Mouse (Mus musculus): ENCODE data around the gene Tph1. TPM values are rescaled to one million over a fixed set of nuclear protein-coding genes. Genes with fewer than 3 reads are reported as not detected.

Tph1 gene
- polyA plus RNA-seq (2014; fragmentation: Nextera tagmentation; extraction: Ambion mirVana), result 0.40 TPM in 1 of 2 replicates, not detected in the other

DNA sequence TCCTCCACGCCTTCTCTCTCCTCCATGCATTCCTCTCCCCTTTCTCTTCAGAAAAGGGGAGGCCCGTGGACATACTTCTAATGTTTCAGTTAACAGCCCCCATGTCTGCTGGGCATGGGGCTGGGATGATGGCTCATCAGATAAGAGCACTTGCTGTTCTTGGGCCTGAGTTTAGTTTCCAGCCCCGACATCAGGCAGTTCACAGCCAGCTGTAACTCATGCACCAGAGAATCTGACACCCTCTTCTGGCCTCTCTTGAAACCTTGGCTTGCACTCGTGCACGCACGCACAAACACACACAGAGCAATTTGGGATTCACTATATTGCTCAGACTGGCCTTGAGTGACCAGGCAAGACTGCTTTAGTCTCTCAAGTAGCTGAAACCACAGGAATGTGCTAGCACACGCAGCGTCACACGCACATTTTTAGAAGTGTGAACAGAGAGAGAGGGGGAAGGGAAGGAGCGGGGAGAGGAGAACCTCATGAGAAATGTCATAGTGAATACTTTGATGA lies at the start of gene Tph1:
TSS of gene Tph1 (minus strand) at position 378 of the 513 bp plus-strand sequence.
- Histone ChIP-seq H3K9ac (ENCODE audit: low read length) (no peak within 1 kb of the TSS), H3K36me3 (ENCODE audit: control insufficient read depth, insufficient read depth, low read length) (no peaks in the 10 kb centered on the region), H3K9me3 (ENCODE audit: control insufficient read depth, low read length) (no peaks in the 10 kb centered on the region), H3K27ac (replicated peaks; ENCODE audit: low read depth, low read length) (no peak within 1 kb of the TSS), H3K4me2 (ENCODE audit: low read depth, severe bottlenecking) (no peak within 1 kb of the TSS), H3K4me1 (ENCODE audit: control insufficient read depth, insufficient read depth, low read length) (no peaks in the 10 kb centered on the region), H3K4me3 (ENCODE audit: low read depth, low read length) (no peak within 1 kb of the TSS), H3K27me3 (ENCODE audit: control insufficient read depth, insufficient read depth, low read length) (peaks cover 1% of the 10 kb centered on the region; the same call in 1 of the 2 replicates)
- DNase-seq (ENCODE audit: low spot score), result no peak
- WGBS, result 53% methylated on average over 10 of the region's 10 CpGs
- ATAC-seq (ENCODE audit: insufficient number of reproducible peaks, low FRiP score, low TSS enrichment, low read depth), result no peak

- no peak for ATAC-seq (ENCODE audit: insufficient number of reproducible peaks, low FRiP score, low TSS enrichment, low read depth)
- H3K9ac ChIP-seq (ENCODE audit: low read length), result no peak overlapping the region
- WGBS, result 84% methylated on average over 9 of the region's 9 CpGs
Observed at GRCm38 (mm10) chr7:46720460-46720859, 48.1 kb upstream of the Tph1 start.

DNA sequence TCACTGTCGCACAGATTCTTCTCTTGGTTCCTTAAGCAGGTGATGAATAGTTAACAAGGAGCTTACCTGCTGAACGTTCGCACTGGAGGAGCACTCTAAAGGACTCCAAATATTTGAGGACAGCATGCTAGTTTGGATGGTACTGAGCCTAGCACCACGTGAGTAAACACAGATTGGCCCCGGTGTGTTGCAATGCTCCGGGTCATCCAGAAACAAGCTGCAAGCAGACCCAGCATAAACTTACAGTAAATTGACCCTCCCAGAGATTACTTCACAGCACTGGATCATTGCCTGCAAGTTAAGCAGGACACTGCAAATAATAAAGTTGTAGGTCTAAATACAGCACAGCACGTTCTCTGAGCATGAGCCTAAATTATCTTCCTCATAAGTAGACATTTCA lies 47.2 kb upstream of the Tph1 start:
- Histone ChIP-seq H3K9ac (ENCODE audit: low read length) (no peak overlapping the region), H3K4me1 (ENCODE audit: control insufficient read depth, insufficient read depth, low read length) (no peaks in the 10 kb centered on the region), H3K27ac (replicated peaks; ENCODE audit: low read depth, low read length) (no peak overlapping the region), H3K27me3 (ENCODE audit: control insufficient read depth, insufficient read depth, low read length) (no peaks in the 10 kb centered on the region), H3K4me2 (ENCODE audit: low read depth, severe bottlenecking) (no peak overlapping the region), H3K36me3 (ENCODE audit: control insufficient read depth, insufficient read depth, low read length) (no peaks in the 10 kb centered on the region), H3K4me3 (ENCODE audit: low read depth, low read length) (no peak overlapping the region), H3K9me3 (ENCODE audit: control insufficient read depth, low read length) (no peaks in the 10 kb centered on the region)
- 82% methylated on average over 7 of the region's 7 CpGs for WGBS
- DNase-seq (ENCODE audit: low spot score), result no peak
- ATAC-seq (ENCODE audit: insufficient number of reproducible peaks, low FRiP score, low TSS enrichment, low read depth), result no peak

More at GRCm38 (mm10) chr7:46720460-46720859, 48.1 kb upstream of the Tph1 start:
- Histone ChIP-seq H3K9me3 (ENCODE audit: control insufficient read depth, low read length) (no peaks in the 10 kb centered on the region), H3K4me1 (ENCODE audit: control insufficient read depth, insufficient read depth, low read length) (no peaks in the 10 kb centered on the region), H3K36me3 (ENCODE audit: control insufficient read depth, insufficient read depth, low read length) (no peaks in the 10 kb centered on the region), H3K27me3 (ENCODE audit: control insufficient read depth, insufficient read depth, low read length) (no peaks in the 10 kb centered on the region), H3K27ac (replicated peaks; ENCODE audit: low read depth, low read length) (no peak overlapping the region), H3K4me2 (ENCODE audit: low read depth, severe bottlenecking) (no peak overlapping the region), H3K4me3 (ENCODE audit: low read depth, low read length) (no peak overlapping the region)
- DNase-seq (ENCODE audit: low spot score), result no peak

DNA sequence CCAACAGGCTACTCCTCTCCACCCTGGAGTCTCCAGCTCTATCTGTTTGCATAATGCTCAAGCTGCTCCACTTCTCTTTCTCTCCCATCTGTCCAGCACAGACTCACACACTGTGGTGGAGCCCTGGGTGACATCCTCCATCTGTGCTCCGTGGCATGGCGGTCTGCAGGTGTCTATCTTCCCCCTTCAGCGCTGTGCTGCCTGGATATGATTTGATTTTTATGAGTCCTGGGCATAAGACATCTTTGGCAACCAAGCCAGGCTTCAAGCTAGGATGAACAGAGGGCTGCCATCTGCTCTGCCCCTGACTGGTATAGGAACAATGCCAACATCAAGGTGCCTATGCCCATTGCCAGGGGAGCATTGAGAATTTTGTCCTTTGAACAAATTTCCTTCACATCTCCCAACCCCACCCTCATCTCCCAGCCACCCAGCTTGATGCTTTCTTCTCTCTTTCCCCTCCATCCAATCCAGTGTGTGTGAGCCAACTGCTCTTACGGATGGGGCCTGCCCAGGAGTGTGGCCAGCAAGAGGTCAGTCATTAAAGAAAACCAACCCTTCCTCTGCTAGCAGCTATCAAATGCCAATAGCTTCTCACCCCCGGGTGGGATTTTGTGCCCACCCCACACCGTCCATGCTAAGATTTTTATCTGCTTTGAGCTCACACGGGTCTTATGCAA lies 46.4 kb upstream of the Tph1 start:
- Histone ChIP-seq H3K4me1 (ENCODE audit: control insufficient read depth, insufficient read depth, low read length) (no peaks in the 10 kb centered on the region), H3K4me2 (ENCODE audit: low read depth, severe bottlenecking) (no peak overlapping the region), H3K27me3 (ENCODE audit: control insufficient read depth, insufficient read depth, low read length) (no peaks in the 10 kb centered on the region), H3K27ac (replicated peaks; ENCODE audit: low read depth, low read length) (no peak overlapping the region), H3K9me3 (ENCODE audit: control insufficient read depth, low read length) (no peaks in the 10 kb centered on the region), H3K9ac (ENCODE audit: low read length) (no peak overlapping the region), H3K36me3 (ENCODE audit: control insufficient read depth, insufficient read depth, low read length) (no peaks in the 10 kb centered on the region), H3K4me3 (ENCODE audit: low read depth, low read length) (no peak overlapping the region)
- ATAC-seq (ENCODE audit: insufficient number of reproducible peaks, low FRiP score, low TSS enrichment, low read depth) (no peak), DNase-seq (ENCODE audit: low spot score) (no peak)
- WGBS, result 86% methylated on average over 7 of the region's 7 CpGs

DNA sequence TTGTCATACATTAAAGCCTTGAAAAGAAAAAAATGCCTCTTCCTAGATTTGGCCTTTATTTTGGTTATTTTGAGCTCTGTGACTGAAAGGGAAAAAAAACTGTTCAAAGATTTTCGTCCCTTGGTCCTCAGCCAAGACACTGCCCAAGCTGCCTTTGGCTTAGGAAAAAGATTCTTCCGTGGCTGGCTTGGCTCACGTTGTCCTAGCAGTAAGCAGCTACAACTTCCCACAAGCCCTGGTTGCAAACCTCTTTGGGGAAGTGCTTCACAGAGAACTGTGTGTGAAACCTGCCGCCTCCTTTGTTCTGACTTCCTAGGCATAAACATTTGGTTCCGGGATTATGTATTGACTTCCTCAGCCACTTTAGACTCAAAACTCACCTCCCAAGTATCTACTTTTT lies 44.6 kb upstream of the Tph1 start:
- DNase-seq (ENCODE audit: low spot score) (no peak), ATAC-seq (ENCODE audit: insufficient number of reproducible peaks, low FRiP score, low TSS enrichment, low read depth) (no peak)
- Histone ChIP-seq H3K9me3 (ENCODE audit: control insufficient read depth, low read length) (no peaks in the 10 kb centered on the region), H3K4me3 (ENCODE audit: low read depth, low read length) (no peak overlapping the region), H3K36me3 (ENCODE audit: control insufficient read depth, insufficient read depth, low read length) (no peaks in the 10 kb centered on the region), H3K27me3 (ENCODE audit: control insufficient read depth, insufficient read depth, low read length) (no peaks in the 10 kb centered on the region), H3K9ac (ENCODE audit: low read length) (no peak overlapping the region), H3K27ac (replicated peaks; ENCODE audit: low read depth, low read length) (no peak overlapping the region), H3K4me1 (ENCODE audit: control insufficient read depth, insufficient read depth, low read length) (no peaks in the 10 kb centered on the region), H3K4me2 (ENCODE audit: low read depth, severe bottlenecking) (no peak overlapping the region)
- WGBS, result 53% methylated on average over 5 of the region's 5 CpGs

GRCm38 (mm10) chr7:46715600-46715999 lies 43.3 kb upstream of the Tph1 start, which contains the start of gene Saa3:
TSS of gene Saa3 (minus strand) at chr7:46715700.
- 89% methylated on average over 5 of the region's 5 CpGs for WGBS

GRCm38 (mm10) chr7:46714518-46714917 lies 42.2 kb upstream of the Tph1 start:
- WGBS, result 31% methylated on average over 6 of the region's 6 CpGs

More at GRCm38 (mm10) chr7:46715600-46715999, 43.3 kb upstream of the Tph1 start, which contains the start of gene Saa3:
- no peaks in the 10 kb centered on the region for H3K27me3 ChIP-seq (ENCODE audit: control insufficient read depth, insufficient read depth, low read length)
- H3K9me3 ChIP-seq (ENCODE audit: control insufficient read depth, low read length), result no peaks in the 10 kb centered on the region
- DNase-seq (ENCODE audit: low spot score), result no peak
- no peak for ATAC-seq (ENCODE audit: insufficient number of reproducible peaks, low FRiP score, low TSS enrichment, low read depth)
- no peak within 1 kb of the TSS for H3K9ac ChIP-seq (ENCODE audit: low read length)
- H3K27ac ChIP-seq (replicated peaks; ENCODE audit: low read depth, low read length), result no peak within 1 kb of the TSS
- no peaks in the 10 kb centered on the region for H3K36me3 ChIP-seq (ENCODE audit: control insufficient read depth, insufficient read depth, low read length)
- no peak within 1 kb of the TSS for H3K4me2 ChIP-seq (ENCODE audit: low read depth, severe bottlenecking)
- no peak within 1 kb of the TSS for H3K4me3 ChIP-seq (ENCODE audit: low read depth, low read length)
- H3K4me1 ChIP-seq (ENCODE audit: control insufficient read depth, insufficient read depth, low read length), result no peaks in the 10 kb centered on the region

GRCm38 (mm10) chr7:46712250-46712649 lies 39.9 kb upstream of the Tph1 start:
- Histone ChIP-seq H3K27me3 (ENCODE audit: control insufficient read depth, insufficient read depth, low read length) (no peaks in the 10 kb centered on the region), H3K4me3 (ENCODE audit: low read depth, low read length) (no peak overlapping the region), H3K36me3 (ENCODE audit: control insufficient read depth, insufficient read depth, low read length) (no peaks in the 10 kb centered on the region), H3K4me1 (ENCODE audit: control insufficient read depth, insufficient read depth, low read length) (no peaks in the 10 kb centered on the region), H3K27ac (replicated peaks; ENCODE audit: low read depth, low read length) (no peak overlapping the region), H3K9me3 (ENCODE audit: control insufficient read depth, low read length) (no peaks in the 10 kb centered on the region), H3K9ac (ENCODE audit: low read length) (no peak overlapping the region), H3K4me2 (ENCODE audit: low read depth, severe bottlenecking) (no peak overlapping the region)
- 71% methylated on average over 6 of the region's 6 CpGs for WGBS
- ATAC-seq (ENCODE audit: insufficient number of reproducible peaks, low FRiP score, low TSS enrichment, low read depth) (no peak), DNase-seq (ENCODE audit: low spot score) (no peak)

More at GRCm38 (mm10) chr7:46714518-46714917, 42.2 kb upstream of the Tph1 start:
- Histone ChIP-seq H3K27me3 (ENCODE audit: control insufficient read depth, insufficient read depth, low read length) (no peaks in the 10 kb centered on the region), H3K4me2 (ENCODE audit: low read depth, severe bottlenecking) (no peak overlapping the region), H3K4me3 (ENCODE audit: low read depth, low read length) (no peak overlapping the region), H3K9ac (ENCODE audit: low read length) (no peak overlapping the region), H3K36me3 (ENCODE audit: control insufficient read depth, insufficient read depth, low read length) (no peaks in the 10 kb centered on the region), H3K9me3 (ENCODE audit: control insufficient read depth, low read length) (no peaks in the 10 kb centered on the region), H3K4me1 (ENCODE audit: control insufficient read depth, insufficient read depth, low read length) (no peaks in the 10 kb centered on the region), H3K27ac (replicated peaks; ENCODE audit: low read depth, low read length) (no peak overlapping the region)
- peak; percentile 72 for DNase-seq (ENCODE audit: low spot score)
- ATAC-seq (ENCODE audit: insufficient number of reproducible peaks, low FRiP score, low TSS enrichment, low read depth), result no peak
